Mouse (Mus musculus) cerebellum, postnatal 4 days (tissue): ENCODE measurements around the gene Vmn2r69.

Experiments
- DNase-seq, 2 experiments: peaks; one replicate each; pipeline ENCODE4 v3.0.0; 2022; ENCODE audit warnings: low spot score in 2 of 2, mixed read lengths in 1 of 2

Vmn2r69 gene

GRCm38 (mm10) chr7:85415820-85416219 lies at the start of gene Vmn2r69:
Gene Vmn2r69 (minus strand): TSS chr7:85415920.
- DNase-seq, result no peak
